Comparison of ENCODE assay signal across 10 mouse cellular contexts in the genomic region with DNA sequence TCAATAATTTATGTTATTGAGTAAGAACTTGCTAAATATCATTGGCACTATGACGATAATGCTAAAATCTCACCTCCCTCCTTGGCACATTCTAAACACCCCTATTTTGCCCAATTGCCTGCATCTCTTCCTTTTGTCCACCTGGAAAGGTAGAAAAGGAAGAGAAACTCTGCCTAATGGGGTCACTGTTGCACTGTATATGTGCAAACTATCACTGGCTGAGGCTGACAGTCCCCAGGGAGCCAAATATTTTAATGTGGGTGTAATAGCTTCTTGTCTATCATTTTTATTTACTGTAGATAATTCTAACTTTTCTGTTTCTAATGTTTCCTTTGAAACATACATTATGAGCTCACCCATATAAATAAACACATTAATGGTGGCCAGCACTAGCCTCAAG.
DNase-seq lines count a peak whose midpoint lies in the region; ATAC-seq lines count a peak whose summit lies in the region.
"Had no signal": no experiment of that assay in that cellular context is flagged by ENCODE, and none has a peak within 500 bp of the region (broad histone marks: within the 10 kb centered on the region; RNA-seq: fewer than 3 reads in every experiment).

No protein-coding gene starts in this region.

- 0 out of 2 replicates have a peak, but pooled peaks have one; percentile 52 for ATAC-seq in hindbrain, embryonic 12.5 days (ENCODE audit: low FRiP score)
- no peak for ATAC-seq in hindbrain, embryonic 16.5 days
- peak; percentile 49; the same call in 1 of the 2 replicates for ATAC-seq in kidney, embryonic 16.5 days (ENCODE audit: low FRiP score, low TSS enrichment)

- no peak overlapping the region for H3K4me3 ChIP-seq in hindbrain, embryonic 12.5 days
- H3K4me3 ChIP-seq in hindbrain, embryonic 16.5 days (ENCODE audit: low read length) = no peak overlapping the region
- H3K4me3 ChIP-seq in kidney, embryonic 16.5 days (ENCODE audit: low read length) = no peak overlapping the region
- H3K4me3 ChIP-seq: erythroblast, embryonic 14.5 days; neural tube, embryonic 13.5 days had no signal

- H3K4me2 ChIP-seq in hindbrain, embryonic 12.5 days (replicated peaks) = no peak overlapping the region
- no peak overlapping the region for H3K4me2 ChIP-seq in hindbrain, embryonic 16.5 days (ENCODE audit: low read length)
- H3K4me2 ChIP-seq in kidney, embryonic 16.5 days (replicated peaks; ENCODE audit: low read depth, low read length) = no peak overlapping the region
- H3K4me2 ChIP-seq: neural tube, embryonic 13.5 days had no signal

- no peaks in the 10 kb centered on the region for H3K27me3 ChIP-seq in hindbrain, embryonic 12.5 days
- H3K27me3 ChIP-seq in hindbrain, embryonic 16.5 days (replicated peaks; ENCODE audit: control insufficient read depth, insufficient read depth, low read length) = no peaks in the 10 kb centered on the region
- no peaks in the 10 kb centered on the region for H3K27me3 ChIP-seq in kidney, embryonic 16.5 days (ENCODE audit: insufficient read depth, low read length)
- H3K27me3 ChIP-seq: neural tube, embryonic 13.5 days had no signal

- no peak overlapping the region for H3K9ac ChIP-seq in hindbrain, embryonic 12.5 days
- no peak overlapping the region for H3K9ac ChIP-seq in hindbrain, embryonic 16.5 days (ENCODE audit: low read depth, low read length)
- no peak overlapping the region for H3K9ac ChIP-seq in kidney, embryonic 16.5 days (replicated peaks; ENCODE audit: low read length)
- H3K9ac ChIP-seq: neural tube, embryonic 13.5 days had no signal

- H3K4me1 ChIP-seq in hindbrain, embryonic 12.5 days = no peaks in the 10 kb centered on the region
- no peaks in the 10 kb centered on the region for H3K4me1 ChIP-seq in hindbrain, embryonic 16.5 days (ENCODE audit: control insufficient read depth, insufficient read depth, low read depth, low read length)
- H3K4me1 ChIP-seq in kidney, embryonic 16.5 days (ENCODE audit: insufficient read depth, low read length) = 0 out of 2 replicates have a peak, but pooled peaks cover 4% of the 10 kb centered on the region
- H3K4me1 ChIP-seq: neural tube, embryonic 13.5 days had no signal

- no peaks in the 10 kb centered on the region for H3K36me3 ChIP-seq in hindbrain, embryonic 12.5 days
- no peaks in the 10 kb centered on the region for H3K36me3 ChIP-seq in hindbrain, embryonic 16.5 days (ENCODE audit: control insufficient read depth, insufficient read depth, low read length)
- H3K36me3 ChIP-seq in kidney, embryonic 16.5 days (ENCODE audit: insufficient read depth, low read length) = no peaks in the 10 kb centered on the region
- H3K36me3 ChIP-seq: neural tube, embryonic 13.5 days had no signal

- 88% methylated on average over 1 of the region's 1 CpGs for WGBS in hindbrain, embryonic 12.5 days
- WGBS in hindbrain, embryonic 16.5 days = 89% methylated on average over 1 of the region's 1 CpGs
- 73% methylated on average over 1 of the region's 1 CpGs for WGBS in kidney, embryonic 16.5 days

- H3K9me3 ChIP-seq in hindbrain, embryonic 12.5 days (replicated peaks) = no peaks in the 10 kb centered on the region
- no peaks in the 10 kb centered on the region for H3K9me3 ChIP-seq in hindbrain, embryonic 16.5 days (ENCODE audit: control insufficient read depth, low read length)
- no peaks in the 10 kb centered on the region for H3K9me3 ChIP-seq in kidney, embryonic 16.5 days (ENCODE audit: low read length)
- H3K9me3 ChIP-seq: neural tube, embryonic 13.5 days had no signal

- H3K27ac ChIP-seq in hindbrain, embryonic 12.5 days = no peak overlapping the region
- H3K27ac ChIP-seq in hindbrain, embryonic 16.5 days (ENCODE audit: low read depth, low read length) = no peak overlapping the region
- H3K27ac ChIP-seq in kidney, embryonic 16.5 days (ENCODE audit: low read length) = no peak overlapping the region
- H3K27ac ChIP-seq: neural tube, embryonic 13.5 days had no signal

- DNase-seq in 3T3-L1 (ENCODE audit: low read depth, low spot score) (peak; percentile 51), NIH3T3 (ENCODE audit: low read depth) (peak; percentile 62)
- no peak for DNase-seq in thymus, postnatal 0 days (ENCODE audit: low spot score)
- no peak for DNase-seq in spleen, adult 18-20 months
- no peak for DNase-seq in cerebellum, postnatal 25 days

Comparison
In these comparisons a context has a peak if more than half of its experiments do, and no peak if none do; other contexts are left out.
1. DNase-seq: peak in 3T3-L1 (single experiment) and NIH3T3 (single experiment); none in thymus, postnatal 0 days (single experiment), spleen, adult 18-20 months (0 of 2) and cerebellum, postnatal 25 days (0 of 2).